Mouse (Mus musculus) lung, embryonic 14.5 days (tissue): Measurements from ENCODE around the gene Gucy2d. TPM values are rescaled to one million over a fixed set of nuclear protein-coding genes. Genes with fewer than 3 reads are reported as not detected.

Experiments
- ATAC-seq: fragments of 200-750 bp; cut with Nextera tagmentation; 2 replicates; pipeline ENCODE4 v1.8.0; 2017; ENCODE audit warnings: mild to moderate bottlenecking, moderate TSS enrichment, moderate library complexity; ENCODE audit not compliant: insufficient read depth
- DNase-seq: peaks from one replicate; pipeline ENCODE4 v3.0.0-alpha.2; 2015
- H3K27ac ChIP-seq: fragments of 300-500 bp; sonication (generic); 2 replicates; pipeline ENCODE4 v1.5.1; 2014; ENCODE audit warnings: low read depth, mild to moderate bottlenecking, moderate library complexity
- H3K27me3 ChIP-seq: fragments of 300-500 bp; sonication (generic); 2 replicates; pipeline ENCODE4 v1.6.1; 2014; ENCODE audit warnings: low read length, control low read depth; ENCODE audit not compliant: insufficient read depth
- H3K36me3 ChIP-seq: fragments of 300-500 bp; sonication (generic); 2 replicates; pipeline ENCODE4 v1.6.1; 2014; ENCODE audit warnings: control low read depth; ENCODE audit not compliant: insufficient read depth
- H3K4me1 ChIP-seq: fragments of 300-500 bp; sonication (generic); 2 replicates; pipeline ENCODE4 v1.6.1; 2014; ENCODE audit warnings: antibody characterized with exemption, control low read depth; ENCODE audit not compliant: insufficient read depth
- H3K4me2 ChIP-seq: fragments of 300-500 bp; sonication (generic); 2 replicates; pipeline ENCODE4 v1.6.1; 2014; ENCODE audit warnings: mild to moderate bottlenecking
- H3K4me3 ChIP-seq: fragments of 300-500 bp; sonication (generic); 2 replicates; pipeline ENCODE4 v1.5.1; 2014; ENCODE audit warnings: low read depth, low read length
- H3K9ac ChIP-seq: fragments of 300-500 bp; sonication (generic); 2 replicates; pipeline ENCODE4 v1.6.1; 2014
- H3K9me3 ChIP-seq: fragments of 300-500 bp; sonication (generic); 2 replicates; pipeline ENCODE4 v1.6.1; 2016; ENCODE audit warnings: low read depth, low read length, control low read depth
- CTCF ChIP-seq: IDR thresholded peaks from 2 replicates; pipeline ENCODE4 v1.5.1; 2016; ENCODE audit warnings: antibody characterized with exemption, low read depth
- WGBS: fragments of 180-500 bp; shearing (Covaris S2); extraction: QIAGEN DNeasy Blood & Tissue Kit; methylation state at CpG from one replicate; pipeline ENCODE4 v1.1.7; 2014; 5-methylcytosine and 5-hydroxymethylcytosine counted together
- polyA plus RNA-seq: library from polyadenylated mRNA; unstranded; fragments of >200 nt; fragmentation: Nextera tagmentation; extraction: Ambion mirVana; gene quantifications from 2 replicates; pipeline ENCODE4 v1.2.1, GENCODE M21; 2014

Gucy2d gene
- polyA plus RNA-seq, 1 experiment from 2014 or later, result not detected

- 0 out of 2 replicates have a peak, but pooled peaks have one; percentile 6 for TF ChIP-seq CTCF
- peak overlapping the region; percentile 47 for H3K4me3 ChIP-seq
- no peaks in the 10 kb centered on the region for H3K9me3 ChIP-seq
- H3K36me3 ChIP-seq, result 0 out of 2 replicates have a peak, but pooled peaks cover 5% of the 10 kb centered on the region
- H3K4me2 ChIP-seq, result peak overlapping the region; percentile 87
- H3K27me3 ChIP-seq, result no peaks in the 10 kb centered on the region
- DNase-seq (peak; percentile 53), ATAC-seq (peak; percentile 18; the same call in 1 of the 2 replicates)
- H3K27ac ChIP-seq, result no peak overlapping the region
- H3K4me1 ChIP-seq, result peaks cover 17% of the 10 kb centered on the region
- 49% methylated on average over 4 of the region's 4 CpGs for WGBS
- H3K9ac ChIP-seq, result peak overlapping the region; percentile 54; the same call in 1 of the 2 replicates
Measured at GRCm38 (mm10) chr7:98490328-98490727, 50.1 kb downstream of the Gucy2d start.

- WGBS, result 92% methylated on average over 6 of the region's 6 CpGs
- DNase-seq (no peak), ATAC-seq (no peak)
- H3K27ac ChIP-seq, result no peak overlapping the region
- H3K4me2 ChIP-seq, result peak overlapping the region; percentile 87
- no peak overlapping the region for H3K9ac ChIP-seq
- H3K27me3 ChIP-seq, result no peaks in the 10 kb centered on the region
- no peaks in the 10 kb centered on the region for H3K9me3 ChIP-seq
- TF ChIP-seq CTCF, result no peak
- H3K36me3 ChIP-seq, result 0 out of 2 replicates have a peak, but pooled peaks cover 8% of the 10 kb centered on the region
- H3K4me1 ChIP-seq, result peaks cover 18% of the 10 kb centered on the region
- peak overlapping the region; percentile 47 for H3K4me3 ChIP-seq
Measured at GRCm38 (mm10) chr7:98490911-98491310, 50.7 kb downstream of the Gucy2d start.

GRCm38 (mm10) chr7:98491451-98492200 lies 51.4 kb downstream of the Gucy2d start:
- Histone ChIP-seq H3K4me2 (peak overlapping the region; percentile 87; the same call in 1 of the 2 replicates), H3K27me3 (no peaks in the 10 kb centered on the region), H3K9me3 (no peaks in the 10 kb centered on the region), H3K4me1 (peaks cover 17% of the 10 kb centered on the region), H3K9ac (no peak overlapping the region), H3K36me3 (0 out of 2 replicates have a peak, but pooled peaks cover 8% of the 10 kb centered on the region), H3K27ac (no peak overlapping the region), H3K4me3 (peak overlapping the region; percentile 47; the same call in 1 of the 2 replicates)
- no peak for TF ChIP-seq CTCF
- WGBS, result 57% methylated on average over 9 of the region's 9 CpGs
- DNase-seq (no peak), ATAC-seq (no peak)

GRCm38 (mm10) chr7:98492331-98492730 lies 52.1 kb downstream of the Gucy2d start:
- no peak for ATAC-seq
- H3K4me3 ChIP-seq, result 0 out of 2 replicates have a peak overlapping the region, but pooled peaks have one; percentile 6
- no peak overlapping the region; the same call in 1 of the 2 replicates for H3K4me2 ChIP-seq
- no peak overlapping the region for H3K9ac ChIP-seq
- no peaks in the 10 kb centered on the region for H3K27me3 ChIP-seq
- 69% methylated on average over 5 of the region's 5 CpGs for WGBS
- DNase-seq, result no peak
- no peak for TF ChIP-seq CTCF
- H3K4me1 ChIP-seq, result peaks cover 16% of the 10 kb centered on the region
- H3K9me3 ChIP-seq, result no peaks in the 10 kb centered on the region
- H3K27ac ChIP-seq, result no peak overlapping the region
- 0 out of 2 replicates have a peak, but pooled peaks cover 8% of the 10 kb centered on the region for H3K36me3 ChIP-seq

- H3K9ac ChIP-seq, result no peak overlapping the region
- no peak for ATAC-seq
Measured at GRCm38 (mm10) chr7:98493307-98493706, 53.1 kb downstream of the Gucy2d start.

GRCm38 (mm10) chr7:98493901-98494480 lies 53.8 kb downstream of the Gucy2d start:
- H3K36me3 ChIP-seq, result peaks cover 13% of the 10 kb centered on the region; the same call in 1 of the 2 replicates
- TF ChIP-seq CTCF, result 0 out of 2 replicates have a peak, but pooled peaks have one; percentile 13
- H3K9ac ChIP-seq, result no peak overlapping the region
- ATAC-seq (no peak), DNase-seq (no peak)
- 54% methylated on average over 18 of the region's 18 CpGs for WGBS
- H3K4me2 ChIP-seq, result no peak overlapping the region
- H3K9me3 ChIP-seq, result no peaks in the 10 kb centered on the region
- no peak overlapping the region for H3K4me3 ChIP-seq
- no peaks in the 10 kb centered on the region for H3K27me3 ChIP-seq
- no peak overlapping the region for H3K27ac ChIP-seq
- peaks cover 16% of the 10 kb centered on the region for H3K4me1 ChIP-seq

More at GRCm38 (mm10) chr7:98493307-98493706, 53.1 kb downstream of the Gucy2d start:
- Histone ChIP-seq H3K27ac (no peak overlapping the region), H3K4me1 (peaks cover 16% of the 10 kb centered on the region), H3K9me3 (no peaks in the 10 kb centered on the region), H3K27me3 (no peaks in the 10 kb centered on the region), H3K4me2 (no peak overlapping the region), H3K36me3 (0 out of 2 replicates have a peak, but pooled peaks cover 8% of the 10 kb centered on the region), H3K4me3 (no peak overlapping the region)
- TF ChIP-seq CTCF, result no peak
- WGBS, result 51% methylated on average over 2 of the region's 2 CpGs
- no peak for DNase-seq

- TF ChIP-seq CTCF, result no peak
- DNase-seq (no peak), ATAC-seq (no peak)
- no peaks in the 10 kb centered on the region for H3K27me3 ChIP-seq
- no peak overlapping the region for H3K4me3 ChIP-seq
- H3K27ac ChIP-seq, result no peak overlapping the region
- WGBS, result 71% methylated on average over 1 of the region's 1 CpGs
- 0 out of 2 replicates have a peak, but pooled peaks cover 8% of the 10 kb centered on the region for H3K4me1 ChIP-seq
- peaks cover 19% of the 10 kb centered on the region; the same call in 1 of the 2 replicates for H3K36me3 ChIP-seq
- no peaks in the 10 kb centered on the region for H3K9me3 ChIP-seq
- H3K9ac ChIP-seq, result no peak overlapping the region
- no peak overlapping the region for H3K4me2 ChIP-seq
Measured at GRCm38 (mm10) chr7:98495591-98495990, 55.4 kb downstream of the Gucy2d start.
